Mouse (Mus musculus): Measurements from ENCODE around the gene Gm36028.

DNA sequence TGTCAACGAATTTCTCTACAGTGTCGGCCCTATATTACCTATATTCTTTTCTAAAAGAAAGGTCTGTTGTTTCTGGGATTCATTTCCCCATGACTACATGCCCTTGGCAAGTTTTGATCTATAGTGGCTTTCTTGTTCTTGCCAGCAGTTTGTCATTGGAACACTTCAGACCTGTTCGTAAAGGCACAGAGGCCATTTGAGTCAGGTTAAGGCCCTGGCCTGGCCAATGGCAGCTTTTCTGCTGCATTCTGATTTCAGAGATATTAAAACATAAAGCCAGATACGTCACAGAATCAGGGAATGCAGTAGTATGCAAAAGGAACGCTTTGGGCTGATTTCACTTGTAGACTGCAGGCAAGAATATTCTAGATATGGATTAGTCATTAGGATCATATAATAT is 37.8 kb upstream of the Gm36028 start:
- no peak for TF ChIP-seq CTCF (IDR thresholded peaks at IDR 0.05; ENCODE audit: low read depth, low read length)
- TF ChIP-seq EP300 (IDR thresholded peaks at IDR 0.05; ENCODE audit: insufficient read depth, low read depth, low read length) = no peak
- TF ChIP-seq POLR2A (IDR thresholded peaks at IDR 0.05; ENCODE audit: insufficient read depth, low read length) = no peak

Measured in ES-Bruce4 (cell line).